Mouse (Mus musculus) layer of hippocampus, adult 18-20 months (tissue): ENCODE measurements around the gene Ptpre. TPM values are rescaled to one million over a fixed set of nuclear protein-coding genes. Genes with fewer than 3 reads are reported as not detected.
"Not testable (repeated sequence)": the region's sequence is repeated elsewhere in the genome, so short reads cannot be mapped to it uniquely, and the experiment has no call there.

Source experiments
- DNase-seq, 2 experiments: peaks; one replicate each; pipeline ENCODE4 v3.0.0; 2022; ENCODE audit warnings: low spot score in 2 of 2
- long read RNA-seq: library from polyadenylated mRNA; stranded (forward); transcript quantifications from one replicate; pipeline ENCODE4 v2.0.0, GENCODE M21; 2021
- total RNA-seq, 2 experiments: library from RNA; stranded (reverse); gene quantifications; 2 replicates each; pipeline ENCODE4 v1.2.3; 2021

The Ptpre gene
- 10 to 100 TPM; 47.1 to 49.3 TPM for total RNA-seq
- long read RNA-seq, full-length matches to known transcripts = 51 of 74 reads
- long read RNA-seq, partial matches to known transcripts = 7 of 74 reads
- long read RNA-seq, other reads (novel, unspliced or antisense) = 16 of 74 reads

- DNase-seq = peak; percentile 88 to 96
Observed at GRCm38 (mm10) chr7:135537341-135537901, at the start of gene Ptpre. Gene Ptpre (plus strand): TSS chr7:135537481.

- no peak for DNase-seq
Observed at GRCm38 (mm10) chr7:135488214-135488810, 49.0 kb upstream of the Ptpre start.

- no peak for DNase-seq
Observed at GRCm38 (mm10) chr7:135489724-135490499, 47.4 kb upstream of the Ptpre start.

- DNase-seq = no peak
Observed at GRCm38 (mm10) chr7:135490500-135490886, 46.8 kb upstream of the Ptpre start.

GRCm38 (mm10) chr7:135495303-135495702, 42.0 kb upstream of the Ptpre start:
- peak in 1 of 2 experiments; percentile 31 for DNase-seq

- DNase-seq = no peak
Observed at GRCm38 (mm10) chr7:135498565-135499186, 38.6 kb upstream of the Ptpre start.

GRCm38 (mm10) chr7:135499403-135499802, 37.9 kb upstream of the Ptpre start:
- DNase-seq = no peak

- not testable (repeated sequence) for DNase-seq
Observed at GRCm38 (mm10) chr7:135506506-135506905, 30.8 kb upstream of the Ptpre start.

- no peak for DNase-seq
Observed at GRCm38 (mm10) chr7:135508602-135509001, 28.7 kb upstream of the Ptpre start.

- DNase-seq = no peak
Observed at GRCm38 (mm10) chr7:135509272-135509671, 28.0 kb upstream of the Ptpre start.

GRCm38 (mm10) chr7:135510431-135510830, 26.9 kb upstream of the Ptpre start:
- no peak for DNase-seq

GRCm38 (mm10) chr7:135511723-135512122, 25.6 kb upstream of the Ptpre start:
- no peak for DNase-seq

GRCm38 (mm10) chr7:135517191-135517590, 20.1 kb upstream of the Ptpre start:
- no peak for DNase-seq

GRCm38 (mm10) chr7:135520241-135520640, 17.0 kb upstream of the Ptpre start:
- DNase-seq = no peak

GRCm38 (mm10) chr7:135521755-135522512, 15.3 kb upstream of the Ptpre start:
- DNase-seq = no peak

GRCm38 (mm10) chr7:135523981-135524380, 13.3 kb upstream of the Ptpre start:
- no peak for DNase-seq

GRCm38 (mm10) chr7:135524424-135524967, 12.8 kb upstream of the Ptpre start:
- no peak for DNase-seq

GRCm38 (mm10) chr7:135526574-135527152, 10.6 kb upstream of the Ptpre start:
- no peak for DNase-seq

- no peak for DNase-seq
Observed at GRCm38 (mm10) chr7:135527169-135527568, 10.1 kb upstream of the Ptpre start.

- DNase-seq = no peak
Observed at GRCm38 (mm10) chr7:135528515-135528914, 8.8 kb upstream of the Ptpre start, which contains the start of gene Clrn3. Gene Clrn3 (minus strand): TSS chr7:135528654.
